Mouse (Mus musculus): ENCODE measurements at regions not wholly inside any gene's neighbourhood (a gene's known extent, or its start where the extent isn't known, plus 50 kb on each side); places are given as distances from the start of the nearest gene placed in this dataset.

GRCm38 (mm10) chr13:116708846-116709245 is 316.5 kb downstream of the Parp8 start:
- dilution Hi-C loops (cut with MboI; ENCODE audit: extremely low pct_ligation_motif_present, extremely low pct_unique_long_range_greater_than_20kb, low sequenced_read_pairs) = no loop called here
- Histone ChIP-seq H3K4me3 (replicated peaks in 1 of 3; ENCODE audit: low read depth in 2 of 3, low read length in 2 of 3, poor library complexity in 1 of 3) (no peak overlapping the region), H3K27ac (ENCODE audit: insufficient read depth, low read depth) (no peak overlapping the region), H3K4me1 (ENCODE audit: control insufficient read depth in 1 of 2, insufficient read depth in 2 of 2) (0 out of 4 replicates have a peak, but pooled peaks cover 0 to 2% of the 10 kb centered on the region in 2 experiments), H3K27me3 (replicated peaks) (no peaks in the 10 kb centered on the region), H3K9me3 (replicated peaks; ENCODE audit: low read length) (peaks cover 48% of the 10 kb centered on the region), H3K79me2 (replicated peaks; ENCODE audit: control insufficient read depth, extremely low read depth, insufficient read depth, poor library complexity, severe bottlenecking) (no peaks in the 10 kb centered on the region), H3K36me3 (replicated peaks in 1 of 2; ENCODE audit: control insufficient read depth in 1 of 2, insufficient read depth in 1 of 2, low read length in 1 of 2) (no peaks in the 10 kb centered on the region), H3K9ac (ENCODE audit: insufficient read depth, low read depth) (no peak overlapping the region), H3K4me2 (ENCODE audit: insufficient read depth, low read depth, poor library complexity, severe bottlenecking) (no peak overlapping the region)
- in situ Hi-C loops (cut with MboI; ENCODE audit: low pct_ligation_motif_present, low pct_unique_long_range_greater_than_20kb, low sequenced_read_pairs) = loop anchor here (25.0 kb wide), 1 partner anchor 1472 kb away; no protein-coding TSS in a partner anchor
- TF ChIP-seq NRF1 (IDR thresholded peaks at IDR 0.05; ENCODE audit: low read depth, low read length) (no peak), UBTF (IDR thresholded peaks at IDR 0.05; ENCODE audit: low read depth, low read length) (no peak), IRF4 (IDR thresholded peaks at IDR 0.05; ENCODE audit: low read depth, low read length) (no peak), PAX5 (IDR thresholded peaks at IDR 0.05; ENCODE audit: low read length) (no peak), KAT2A (IDR thresholded peaks at IDR 0.05; ENCODE audit: insufficient replicate concordance, low read length) (no peak), ZMIZ1 (IDR thresholded peaks at IDR 0.05; ENCODE audit: low read depth, low read length) (no peak), TCF12 (IDR thresholded peaks at IDR 0.05; ENCODE audit: low read depth, low read length) (no peak)
- DNase-seq (ENCODE audit: extremely low read depth) = no peak

GRCm38 (mm10) chr13:116708456-116708780 is 316.9 kb downstream of the Parp8 start:
- H3K4me2 ChIP-seq (ENCODE audit: insufficient read depth, low read depth, poor library complexity, severe bottlenecking) = no peak overlapping the region
- TF ChIP-seq MAX (IDR thresholded peaks at IDR 0.05; ENCODE audit: low read length) (no peak), POLR2AphosphoS2 (IDR thresholded peaks at IDR 0.05; ENCODE audit: low read depth, low read length) (no peak), GABPA (IDR thresholded peaks at IDR 0.05; ENCODE audit: insufficient replicate concordance, low read depth, low read length) (no peak), JUND (conservative IDR thresholded peaks at IDR 0.05; ENCODE audit: low read depth, low read length) (no peak), NELFE (IDR thresholded peaks at IDR 0.05; ENCODE audit: low read depth, low read length) (no peak), NRF1 (IDR thresholded peaks at IDR 0.05; ENCODE audit: low read depth, low read length) (no peak), CHD2 (IDR thresholded peaks at IDR 0.05; ENCODE audit: low read length) (no peak), IRF4 (IDR thresholded peaks at IDR 0.05; ENCODE audit: low read depth, low read length) (no peak), POLR2A (IDR thresholded peaks at IDR 0.05; ENCODE audit: low read depth, low read length) (no peak), USF2 (conservative IDR thresholded peaks at IDR 0.05; ENCODE audit: low read depth, low read length) (no peak), HCFC1 (IDR thresholded peaks at IDR 0.05; ENCODE audit: low read depth, low read length) (no peak), CHD1 (IDR thresholded peaks at IDR 0.05; ENCODE audit: low read depth, low read length) (no peak), ZNF384 (IDR thresholded peaks at IDR 0.05; ENCODE audit: low read depth, low read length) (no peak), ELF1 (IDR thresholded peaks at IDR 0.05; ENCODE audit: low read depth, low read length) (no peak), ZC3H11A (IDR thresholded peaks at IDR 0.05; ENCODE audit: low read depth, low read length) (no peak), KAT2A (IDR thresholded peaks at IDR 0.05; ENCODE audit: insufficient replicate concordance, low read length) (no peak)

More at GRCm38 (mm10) chr13:116708456-116708780, 316.9 kb downstream of the Parp8 start:
- Histone ChIP-seq H3K27ac (ENCODE audit: insufficient read depth, low read depth) (no peak overlapping the region), H3K4me1 (ENCODE audit: control insufficient read depth in 1 of 2, insufficient read depth in 2 of 2) (0 out of 4 replicates have a peak, but pooled peaks cover 0 to 2% of the 10 kb centered on the region in 2 experiments), H3K9ac (ENCODE audit: insufficient read depth, low read depth) (no peak overlapping the region), H3K9me3 (replicated peaks; ENCODE audit: low read length) (peaks cover 48% of the 10 kb centered on the region), H3K79me2 (replicated peaks; ENCODE audit: control insufficient read depth, extremely low read depth, insufficient read depth, poor library complexity, severe bottlenecking) (no peaks in the 10 kb centered on the region), H3K36me3 (replicated peaks in 1 of 2; ENCODE audit: control insufficient read depth in 1 of 2, insufficient read depth in 1 of 2, low read length in 1 of 2) (no peaks in the 10 kb centered on the region), H3K4me3 (replicated peaks in 1 of 3; ENCODE audit: low read depth in 2 of 3, low read length in 2 of 3, poor library complexity in 1 of 3) (no peak overlapping the region), H3K27me3 (replicated peaks) (no peaks in the 10 kb centered on the region)
- dilution Hi-C loops (cut with MboI; ENCODE audit: extremely low pct_ligation_motif_present, extremely low pct_unique_long_range_greater_than_20kb, low sequenced_read_pairs) = no loop called here
- DNase-seq (ENCODE audit: extremely low read depth) = no peak
- in situ Hi-C loops (cut with MboI; ENCODE audit: low pct_ligation_motif_present, low pct_unique_long_range_greater_than_20kb, low sequenced_read_pairs) = loop anchor here (25.0 kb wide), 1 partner anchor 1471 kb away; no protein-coding TSS in a partner anchor

All from CH12.LX (cell line).